Mouse (Mus musculus) ES-Bruce4 (cell line): Measurements from ENCODE around the gene Ncor2. TPM values are rescaled to one million over a fixed set of nuclear protein-coding genes. Genes with fewer than 3 reads are reported as not detected.
A peak's percentile ranks its signal among the peaks of the same experiment; 100 is the strongest.

Experiments used
- H3K27ac ChIP-seq: 2 replicates; pipeline ENCODE4 v1.5.1; 2012; ENCODE audit warnings: low read length, inconsistent platforms; ENCODE audit not compliant: insufficient read depth
- H3K27me3 ChIP-seq: 2 replicates; pipeline ENCODE4 v1.6.1; 2012; ENCODE audit warnings: mild to moderate bottlenecking, low read length, inconsistent platforms; ENCODE audit not compliant: control insufficient read depth, poor library complexity, insufficient read depth, severe bottlenecking
- H3K36me3 ChIP-seq: 2 replicates; pipeline ENCODE4 v1.6.1; 2012; ENCODE audit warnings: inconsistent platforms, mild to moderate bottlenecking, low read length, moderate library complexity; ENCODE audit not compliant: control insufficient read depth, poor library complexity, insufficient read depth, severe bottlenecking
- H3K4me1 ChIP-seq: one replicate; pipeline ENCODE4 v1.8.1; 2011; ENCODE audit warnings: low read length; ENCODE audit not compliant: control insufficient read depth, insufficient read depth
- H3K4me3 ChIP-seq: 2 replicates; pipeline ENCODE4 v1.5.1; 2011; ENCODE audit warnings: low read depth, mild to moderate bottlenecking, low read length
- H3K9ac ChIP-seq: 2 replicates; pipeline ENCODE4 v1.6.1; 2012; ENCODE audit warnings: low read depth, mild to moderate bottlenecking, inconsistent platforms; ENCODE audit not compliant: poor library complexity, severe bottlenecking
- H3K9me3 ChIP-seq: replicated peaks from 2 replicates; pipeline ENCODE4 v1.6.1; 2012; ENCODE audit warnings: mild to moderate bottlenecking, low read length, inconsistent platforms; ENCODE audit not compliant: control insufficient read depth, poor library complexity, insufficient read depth, severe bottlenecking
- CTCF ChIP-seq: IDR thresholded peaks from one replicate; pipeline ENCODE4 v1.8.1; 2011; ENCODE audit warnings: low read depth, low read length
- EP300 ChIP-seq: IDR thresholded peaks from 2 replicates; pipeline ENCODE4 v1.6.1; 2011; ENCODE audit warnings: low read depth, low read length; ENCODE audit not compliant: insufficient read depth
- POLR2A ChIP-seq: IDR thresholded peaks from one replicate; pipeline ENCODE4 v1.8.1; 2011; ENCODE audit warnings: low read length; ENCODE audit not compliant: insufficient read depth
- polyA plus RNA-seq: library from polyadenylated mRNA; stranded (reverse); fragments of >200 nt; gene quantifications from 2 replicates; pipeline ENCODE4 v1.2.4, GENCODE M21; 2011; ENCODE audit warnings: low read depth; ENCODE audit not compliant: missing spikeins, insufficient read depth, insufficient read length

The Ncor2 gene
- polyA plus RNA-seq = 57.5 and 62.9 TPM in 2 replicates

GRCm38 (mm10) chr5:125179007-125179734 is at the start of gene Ncor2:
Ncor2 (minus strand) TSS chr5:125179219.
- TF ChIP-seq CTCF (no peak), EP300 (no peak), POLR2A (no peak)
- Histone ChIP-seq H3K4me1 (peaks cover 6% of the 10 kb centered on the region), H3K36me3 (no peaks in the 10 kb centered on the region), H3K9me3 (no peaks in the 10 kb centered on the region), H3K9ac (peak within 1 kb of the TSS; percentile 90), H3K27me3 (no peaks in the 10 kb centered on the region), H3K4me3 (peak within 1 kb of the TSS; percentile 85), H3K27ac (no peak within 1 kb of the TSS)

- Histone ChIP-seq H3K27me3 (no peaks in the 10 kb centered on the region), H3K36me3 (no peaks in the 10 kb centered on the region), H3K27ac (no peak overlapping the region), H3K4me1 (no peaks in the 10 kb centered on the region), H3K4me3 (no peak overlapping the region), H3K9ac (no peak overlapping the region), H3K9me3 (0 out of 2 replicates have a peak, but pooled peaks cover 3% of the 10 kb centered on the region)
- no peak for TF ChIP-seq POLR2A
- TF ChIP-seq EP300 = no peak
Measured at GRCm38 (mm10) chr5:125227699-125228098, 48.7 kb upstream of the Ncor2 start.

- Histone ChIP-seq H3K36me3 (no peaks in the 10 kb centered on the region), H3K4me1 (no peaks in the 10 kb centered on the region), H3K9ac (no peak overlapping the region), H3K27me3 (no peaks in the 10 kb centered on the region), H3K4me3 (no peak overlapping the region), H3K27ac (no peak overlapping the region), H3K9me3 (0 out of 2 replicates have a peak, but pooled peaks cover 3% of the 10 kb centered on the region)
- no peak for TF ChIP-seq EP300
- TF ChIP-seq CTCF = no peak
- TF ChIP-seq POLR2A = no peak
Measured at GRCm38 (mm10) chr5:125226229-125226634, 47.2 kb upstream of the Ncor2 start.

GRCm38 (mm10) chr5:125224925-125225324 is 45.9 kb upstream of the Ncor2 start:
- Histone ChIP-seq H3K4me3 (no peak overlapping the region), H3K9ac (no peak overlapping the region), H3K36me3 (no peaks in the 10 kb centered on the region), H3K27ac (no peak overlapping the region), H3K4me1 (no peaks in the 10 kb centered on the region), H3K9me3 (0 out of 2 replicates have a peak, but pooled peaks cover 3% of the 10 kb centered on the region), H3K27me3 (no peaks in the 10 kb centered on the region)
- TF ChIP-seq CTCF (no peak), EP300 (no peak)

- H3K4me3 ChIP-seq = no peak overlapping the region
- no peak for TF ChIP-seq POLR2A
- TF ChIP-seq CTCF = no peak
- no peak for TF ChIP-seq EP300
- H3K9ac ChIP-seq = no peak overlapping the region
- no peaks in the 10 kb centered on the region for H3K27me3 ChIP-seq
- 0 out of 2 replicates have a peak, but pooled peaks cover 3% of the 10 kb centered on the region for H3K9me3 ChIP-seq
- H3K27ac ChIP-seq = no peak overlapping the region
- H3K36me3 ChIP-seq = no peaks in the 10 kb centered on the region
- no peaks in the 10 kb centered on the region for H3K4me1 ChIP-seq
Measured at GRCm38 (mm10) chr5:125223961-125224360, 44.9 kb upstream of the Ncor2 start.

GRCm38 (mm10) chr5:125222706-125223105 is 43.7 kb upstream of the Ncor2 start:
- 0 out of 2 replicates have a peak, but pooled peaks cover 3% of the 10 kb centered on the region for H3K9me3 ChIP-seq
- H3K36me3 ChIP-seq = no peaks in the 10 kb centered on the region
- H3K9ac ChIP-seq = no peak overlapping the region
- H3K27ac ChIP-seq = no peak overlapping the region
- no peak overlapping the region for H3K4me3 ChIP-seq
- TF ChIP-seq EP300 = no peak
- no peak for TF ChIP-seq CTCF
- no peak for TF ChIP-seq POLR2A
- no peaks in the 10 kb centered on the region for H3K4me1 ChIP-seq
- H3K27me3 ChIP-seq = no peaks in the 10 kb centered on the region
